Mouse (Mus musculus): Measurements from ENCODE around the gene Ssr3. TPM values are rescaled to one million over a fixed set of nuclear protein-coding genes. Genes with fewer than 3 reads are reported as not detected.

Gene Ssr3
- polyA plus RNA-seq, 1 experiment from 2014 or later = 216 TPM

- 2% methylated on average over 37 of the region's 37 CpGs for WGBS (ENCODE audit: missing documents)
- H3K79me2 ChIP-seq (ENCODE audit: inconsistent target) = peaks cover 52% of the 10 kb centered on the region
Measured at GRCm38 (mm10) chr3:65391784-65392420, 521 bp downstream of the Ssr3 start.

GRCm38 (mm10) chr3:65391222-65391783 lies 1.1 kb downstream of the Ssr3 start:
- Histone ChIP-seq H3K27ac (peak overlapping the region; percentile 64), H3K79me2 (ENCODE audit: inconsistent target) (peaks cover 58% of the 10 kb centered on the region), H3K36me3 (ENCODE audit: inconsistent target) (peaks cover 29% of the 10 kb centered on the region), H3K4me3 (ENCODE audit: inconsistent target) (peak overlapping the region; percentile 94)
- 54% methylated on average over 6 of the region's 6 CpGs for WGBS (ENCODE audit: missing documents)

More at GRCm38 (mm10) chr3:65391784-65392420, 521 bp downstream of the Ssr3 start:
- H3K36me3 ChIP-seq (ENCODE audit: inconsistent target) = peaks cover 23% of the 10 kb centered on the region
- peak overlapping the region; percentile 64 for H3K27ac ChIP-seq
- peak overlapping the region; percentile 94 for H3K4me3 ChIP-seq (ENCODE audit: inconsistent target)

- Histone ChIP-seq H3K27ac (no peak overlapping the region), H3K4me3 (ENCODE audit: inconsistent target) (no peak overlapping the region), H3K79me2 (ENCODE audit: inconsistent target) (peaks cover 92% of the 10 kb centered on the region), H3K36me3 (ENCODE audit: inconsistent target) (peaks cover 55% of the 10 kb centered on the region)
Measured at GRCm38 (mm10) chr3:65385771-65386170, 6.7 kb downstream of the Ssr3 start.

GRCm38 (mm10) chr3:65384431-65384830 lies 8.0 kb downstream of the Ssr3 start:
- peaks cover 61% of the 10 kb centered on the region for H3K36me3 ChIP-seq (ENCODE audit: inconsistent target)
- WGBS (ENCODE audit: missing documents) = 94% methylated on average over 3 of the region's 3 CpGs

GRCm38 (mm10) chr3:65381094-65381493 lies 11.3 kb downstream of the Ssr3 start:
- H3K4me3 ChIP-seq (ENCODE audit: inconsistent target) = no peak overlapping the region
- WGBS (ENCODE audit: missing documents) = 95% methylated on average over 4 of the region's 4 CpGs
- peak overlapping the region; percentile 31 for H3K27ac ChIP-seq
- peaks cover 41% of the 10 kb centered on the region for H3K36me3 ChIP-seq (ENCODE audit: inconsistent target)
- peaks cover 67% of the 10 kb centered on the region for H3K79me2 ChIP-seq (ENCODE audit: inconsistent target)

More at GRCm38 (mm10) chr3:65384431-65384830, 8.0 kb downstream of the Ssr3 start:
- no peak overlapping the region for H3K27ac ChIP-seq
- H3K79me2 ChIP-seq (ENCODE audit: inconsistent target) = peaks cover 84% of the 10 kb centered on the region
- no peak overlapping the region for H3K4me3 ChIP-seq (ENCODE audit: inconsistent target)

GRCm38 (mm10) chr3:65379884-65380539 lies 12.4 kb downstream of the Ssr3 start:
- Histone ChIP-seq H3K36me3 (ENCODE audit: inconsistent target) (peaks cover 41% of the 10 kb centered on the region), H3K79me2 (ENCODE audit: inconsistent target) (peaks cover 56% of the 10 kb centered on the region), H3K27ac (peak overlapping the region; percentile 31; the same call in 1 of the 2 replicates), H3K4me3 (ENCODE audit: inconsistent target) (no peak overlapping the region)
- 44% methylated on average over 4 of the region's 4 CpGs for WGBS (ENCODE audit: missing documents)

- H3K79me2 ChIP-seq (ENCODE audit: inconsistent target) = peaks cover 43% of the 10 kb centered on the region
- H3K27ac ChIP-seq = no peak overlapping the region
- no peak overlapping the region for H3K4me3 ChIP-seq (ENCODE audit: inconsistent target)
- H3K36me3 ChIP-seq (ENCODE audit: inconsistent target) = peaks cover 41% of the 10 kb centered on the region
Measured at GRCm38 (mm10) chr3:65378724-65379123, 13.7 kb downstream of the Ssr3 start.

- 82% methylated on average over 3 of the region's 3 CpGs for WGBS (ENCODE audit: missing documents)
- H3K27ac ChIP-seq = no peak overlapping the region
- peaks cover 34% of the 10 kb centered on the region for H3K36me3 ChIP-seq (ENCODE audit: inconsistent target)
- H3K4me3 ChIP-seq (ENCODE audit: inconsistent target) = no peak overlapping the region
- peaks cover 19% of the 10 kb centered on the region for H3K79me2 ChIP-seq (ENCODE audit: inconsistent target)
Measured at GRCm38 (mm10) chr3:65374729-65375128, 17.7 kb downstream of the Ssr3 start.

GRCm38 (mm10) chr3:65373594-65374182 lies 18.7 kb downstream of the Ssr3 start:
- no peak overlapping the region for H3K27ac ChIP-seq
- WGBS (ENCODE audit: missing documents) = 94% methylated on average over 5 of the region's 5 CpGs
- H3K4me3 ChIP-seq (ENCODE audit: inconsistent target) = no peak overlapping the region
- H3K36me3 ChIP-seq (ENCODE audit: inconsistent target) = peaks cover 31% of the 10 kb centered on the region; the same call in 1 of the 2 replicates
- peaks cover 8% of the 10 kb centered on the region for H3K79me2 ChIP-seq (ENCODE audit: inconsistent target)

GRCm38 (mm10) chr3:65372552-65372951 lies 19.9 kb downstream of the Ssr3 start:
- H3K4me3 ChIP-seq (ENCODE audit: inconsistent target) = no peak overlapping the region
- WGBS (ENCODE audit: missing documents) = 56% methylated on average over 4 of the region's 4 CpGs
- no peaks in the 10 kb centered on the region for H3K79me2 ChIP-seq (ENCODE audit: inconsistent target)
- no peak overlapping the region for H3K27ac ChIP-seq
- H3K36me3 ChIP-seq (ENCODE audit: inconsistent target) = peaks cover 31% of the 10 kb centered on the region; the same call in 1 of the 2 replicates

- Histone ChIP-seq H3K27ac (no peak overlapping the region), H3K79me2 (ENCODE audit: inconsistent target) (no peaks in the 10 kb centered on the region), H3K4me3 (ENCODE audit: inconsistent target) (no peak overlapping the region), H3K36me3 (ENCODE audit: inconsistent target) (peaks cover 22% of the 10 kb centered on the region; the same call in 1 of the 2 replicates)
- WGBS (ENCODE audit: missing documents) = 90% methylated on average over 4 of the region's 4 CpGs
Measured at GRCm38 (mm10) chr3:65367944-65368343, 24.5 kb downstream of the Ssr3 start.

GRCm38 (mm10) chr3:65365921-65366710 lies 26.3 kb downstream of the Ssr3 start:
- no peak overlapping the region for H3K27ac ChIP-seq
- no peak overlapping the region for H3K4me3 ChIP-seq (ENCODE audit: inconsistent target)
- no peaks in the 10 kb centered on the region for H3K79me2 ChIP-seq (ENCODE audit: inconsistent target)
- peaks cover 13% of the 10 kb centered on the region; the same call in 1 of the 2 replicates for H3K36me3 ChIP-seq (ENCODE audit: inconsistent target)
- 93% methylated on average over 10 of the region's 10 CpGs for WGBS (ENCODE audit: missing documents)

- Histone ChIP-seq H3K4me3 (ENCODE audit: inconsistent target) (no peak overlapping the region), H3K79me2 (ENCODE audit: inconsistent target) (no peaks in the 10 kb centered on the region), H3K27ac (no peak overlapping the region), H3K36me3 (ENCODE audit: inconsistent target) (peaks cover 6% of the 10 kb centered on the region; the same call in 1 of the 2 replicates)
- WGBS (ENCODE audit: missing documents) = 76% methylated on average over 6 of the region's 6 CpGs
Measured at GRCm38 (mm10) chr3:65365184-65365583, 27.2 kb downstream of the Ssr3 start.

- Histone ChIP-seq H3K4me3 (ENCODE audit: inconsistent target) (no peak overlapping the region), H3K27ac (no peak overlapping the region), H3K36me3 (ENCODE audit: inconsistent target) (no peaks in the 10 kb centered on the region), H3K79me2 (ENCODE audit: inconsistent target) (no peaks in the 10 kb centered on the region)
- WGBS (ENCODE audit: missing documents) = 100% methylated on average over 1 of the region's 1 CpGs
Measured at GRCm38 (mm10) chr3:65363438-65363837, 29.0 kb downstream of the Ssr3 start.
